Mouse (Mus musculus): ENCODE results near the gene F11r.
A peak's percentile ranks its signal among the peaks of the same experiment; 100 is the strongest.
"Not testable (repeated sequence)": the region's sequence is repeated elsewhere in the genome, so short reads cannot be mapped to it uniquely, and the experiment has no call there.

F11r gene

GRCm38 (mm10) chr1:171470371-171470871 lies 33.1 kb downstream of the F11r start:
- peak; percentile 72 for DNase-seq (ENCODE audit: low read depth, low spot score)

- DNase-seq (ENCODE audit: low read depth, low spot score) = no peak
These were observed 33.6 kb downstream of the F11r start for GRCm38 (mm10) chr1:171470896-171471295.

GRCm38 (mm10) chr1:171471452-171471851 lies 34.1 kb downstream of the F11r start:
- DNase-seq (ENCODE audit: low read depth, low spot score) = no peak

GRCm38 (mm10) chr1:171471941-171472340 lies 34.6 kb downstream of the F11r start:
- not testable (repeated sequence) for DNase-seq (ENCODE audit: low read depth, low spot score)

GRCm38 (mm10) chr1:171473506-171473905 lies 36.2 kb downstream of the F11r start:
- no peak for DNase-seq (ENCODE audit: low read depth, low spot score)

- no peak for DNase-seq (ENCODE audit: low read depth, low spot score)
These were observed 36.7 kb downstream of the F11r start for GRCm38 (mm10) chr1:171473920-171474640.

- no peak for DNase-seq (ENCODE audit: low read depth, low spot score)
These were observed 39.8 kb downstream of the F11r start for GRCm38 (mm10) chr1:171477123-171477522.

GRCm38 (mm10) chr1:171477758-171478545 lies 40.6 kb downstream of the F11r start:
- peak; percentile 26 for DNase-seq (ENCODE audit: low read depth, low spot score)

GRCm38 (mm10) chr1:171478968-171479367 lies 41.6 kb downstream of the F11r start:
- DNase-seq (ENCODE audit: low read depth, low spot score) = peak; percentile 83

GRCm38 (mm10) chr1:171494241-171494640 lies 56.9 kb downstream of the F11r start:
- DNase-seq (ENCODE audit: low read depth, low spot score) = no peak

GRCm38 (mm10) chr1:171495371-171495770 lies 58.0 kb downstream of the F11r start:
- DNase-seq (ENCODE audit: low read depth, low spot score) = no peak

- DNase-seq (ENCODE audit: low read depth, low spot score) = no peak
These were observed 62.5 kb downstream of the F11r start for GRCm38 (mm10) chr1:171499856-171500255.

- DNase-seq (ENCODE audit: low read depth, low spot score) = no peak
These were observed 63.8 kb downstream of the F11r start for GRCm38 (mm10) chr1:171501016-171501610.

- DNase-seq (ENCODE audit: low read depth, low spot score) = peak; percentile 57
These were observed 64.3 kb downstream of the F11r start for GRCm38 (mm10) chr1:171501636-171502080.

GRCm38 (mm10) chr1:171502388-171503249 lies 65.3 kb downstream of the F11r start:
- peak; percentile 74 for DNase-seq (ENCODE audit: low read depth, low spot score)

- DNase-seq (ENCODE audit: low read depth, low spot score) = peak; percentile 96
These were observed 65.9 kb downstream of the F11r start, which contains the start of gene Alyref2 for GRCm38 (mm10) chr1:171503250-171503591. Gene Alyref2 (plus strand): TSS chr1:171503478.

GRCm38 (mm10) chr1:171503592-171504291 lies 66.4 kb downstream of the F11r start:
- peak; percentile 67 for DNase-seq (ENCODE audit: low read depth, low spot score)

GRCm38 (mm10) chr1:171504586-171504985 lies 67.3 kb downstream of the F11r start:
- no peak for DNase-seq (ENCODE audit: low read depth, low spot score)

GRCm38 (mm10) chr1:171513234-171513633 lies 75.9 kb downstream of the F11r start:
- DNase-seq (ENCODE audit: low read depth, low spot score) = no peak

- no peak for DNase-seq (ENCODE audit: low read depth, low spot score)
These were observed 76.4 kb downstream of the F11r start for GRCm38 (mm10) chr1:171513760-171514159.
